Mouse (Mus musculus) activated CD4-positive, CD25-positive, alpha-beta regulatory T cell, adult 4 months (primary cell): ENCODE data around the gene Tmem183a. TPM values are rescaled to one million over a fixed set of nuclear protein-coding genes. Genes with fewer than 3 reads are reported as not detected.

Source experiments
- ATAC-seq: one replicate; pipeline ENCODE4 v1.8.0; 2017
- polyA plus RNA-seq, 2 experiments: library from polyadenylated mRNA; unstranded; fragments of 100-300 nt; shearing (Covaris generic); gene quantifications; one replicate each; pipeline ENCODE4 v1.2.1; 2017

Gene Tmem183a
- polyA plus RNA-seq, result 10 to 100 TPM; 23.6 to 33.3 TPM

DNA sequence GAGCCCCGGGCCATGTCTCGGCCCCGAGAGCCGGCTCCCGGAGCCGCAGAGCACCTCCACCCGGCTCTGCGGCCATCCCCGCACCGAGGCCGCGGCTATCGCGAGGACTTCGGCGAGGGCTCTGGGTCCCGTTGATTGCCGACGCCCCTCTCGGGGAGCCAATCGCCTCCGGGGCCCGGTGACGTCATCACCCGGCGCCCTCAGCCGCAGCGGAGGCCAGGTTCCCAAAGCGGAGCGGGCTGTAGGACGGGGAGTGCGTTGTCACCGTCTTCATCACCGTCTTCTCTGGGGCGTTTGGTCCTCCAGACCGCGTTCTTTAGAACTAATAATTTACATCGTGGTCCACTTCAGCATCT is at the start of gene Tmem183a:
TSS of gene Tmem183a (minus strand) at position 123 of the 356 bp plus-strand sequence.
- ATAC-seq, result peak; percentile 96

DNA sequence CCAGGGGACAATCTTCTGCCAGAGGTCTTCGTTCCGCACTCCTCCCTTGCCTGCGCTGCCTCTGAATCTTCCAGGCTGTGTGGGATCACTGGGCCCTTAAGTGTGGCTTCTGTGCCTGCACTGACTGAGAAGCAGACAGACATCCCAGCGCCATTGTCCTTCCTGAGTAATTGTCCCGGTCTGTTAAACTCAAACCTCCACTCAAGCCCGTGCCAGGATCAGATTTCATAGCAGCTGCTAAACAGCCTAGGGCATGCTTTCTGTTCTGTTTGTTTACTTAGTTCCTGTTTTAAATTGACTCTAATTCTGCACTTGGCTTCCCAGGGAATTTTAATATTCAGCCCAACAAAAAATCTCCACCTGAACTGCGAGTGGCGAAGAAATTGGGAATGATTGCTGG is 46.3 kb upstream of the Tmem183a start:
- ATAC-seq, result no peak

DNA sequence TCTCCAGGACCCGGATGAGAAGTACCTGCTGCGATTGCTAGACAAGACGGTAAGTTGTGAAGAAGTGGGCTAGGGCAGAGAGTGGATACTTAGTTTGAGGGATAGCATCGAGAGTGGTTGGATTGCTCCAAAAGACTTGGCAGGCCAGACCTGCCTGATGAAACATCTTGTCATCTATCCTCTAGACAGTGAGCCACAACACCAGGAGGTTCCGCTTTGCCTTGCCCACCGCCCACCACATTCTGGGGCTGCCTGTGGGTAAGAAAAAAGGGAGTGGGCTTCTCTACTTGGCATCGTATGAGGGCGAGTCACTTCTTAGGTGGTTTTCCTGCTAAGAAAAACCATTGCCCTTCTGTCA is 44.6 kb upstream of the Tmem183a start:
- ATAC-seq, result no peak

DNA sequence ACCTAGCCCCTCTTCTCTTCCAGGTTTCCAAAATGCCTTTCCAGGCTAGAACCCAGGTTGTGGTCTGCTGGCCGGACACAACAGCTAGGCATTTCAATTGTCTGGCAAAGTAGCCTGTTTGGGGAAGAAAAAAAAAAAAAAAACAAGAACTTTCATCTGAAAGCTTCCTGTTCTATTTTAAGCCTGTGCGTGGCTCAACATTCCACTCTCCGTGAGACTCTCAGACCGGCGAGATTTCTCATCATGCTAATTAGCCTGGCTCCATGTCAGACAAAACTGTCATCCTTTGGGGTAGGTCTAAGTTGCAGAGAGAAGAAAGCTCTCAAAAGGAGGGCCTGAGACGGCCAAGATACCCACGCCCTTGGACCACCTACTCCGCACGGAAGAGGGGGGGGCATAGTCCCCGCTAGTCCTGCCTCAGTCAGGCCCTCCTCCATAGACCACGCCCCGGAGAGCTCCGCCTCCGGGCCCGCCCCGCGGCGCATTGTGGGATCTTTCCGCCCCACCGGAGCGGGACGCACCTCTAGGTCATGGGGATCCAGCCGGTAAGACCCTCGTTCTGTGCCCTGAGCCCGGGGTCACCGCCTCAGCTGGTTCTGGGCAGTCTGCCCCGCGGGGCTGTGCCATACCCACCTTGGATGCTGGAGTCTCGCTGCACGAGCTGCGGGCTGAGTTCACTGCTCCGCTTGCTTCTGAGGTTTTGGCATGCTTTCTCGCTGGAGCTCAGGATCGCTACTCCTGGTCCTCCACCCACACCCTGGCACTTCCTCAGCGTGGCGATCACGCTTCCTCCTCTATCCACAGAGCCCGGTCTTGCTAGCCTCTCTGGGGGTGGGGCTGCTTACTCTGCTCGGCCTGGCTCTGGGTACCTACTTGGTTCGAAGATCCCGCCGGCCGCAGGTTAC is 44.0 kb upstream of the Tmem183a start, which contains the start of gene Cyb5r1:
TSS of gene Cyb5r1 (plus strand) at position 51 of the 905 bp plus-strand sequence.
- peak; percentile 94 for ATAC-seq

DNA sequence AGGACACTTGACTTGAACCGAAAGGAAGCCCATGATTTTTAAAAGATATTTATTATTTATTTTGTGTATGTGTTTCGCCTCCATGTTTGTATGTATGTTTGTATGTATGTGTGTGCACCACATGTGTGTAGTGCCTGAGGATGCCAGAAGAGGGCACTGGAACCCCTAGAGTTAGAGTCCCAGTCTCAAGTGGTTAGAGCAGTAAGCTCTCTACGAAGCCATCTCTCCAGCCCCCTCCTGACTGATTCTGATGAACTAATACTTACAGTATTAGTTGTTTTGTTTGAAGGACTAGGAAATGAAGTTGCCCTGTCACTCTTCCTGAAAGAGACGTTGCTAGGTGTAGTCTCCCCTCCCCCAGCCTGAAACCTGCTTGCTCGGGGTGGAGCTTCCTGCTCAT is 38.0 kb upstream of the Tmem183a start:
- no peak for ATAC-seq

DNA sequence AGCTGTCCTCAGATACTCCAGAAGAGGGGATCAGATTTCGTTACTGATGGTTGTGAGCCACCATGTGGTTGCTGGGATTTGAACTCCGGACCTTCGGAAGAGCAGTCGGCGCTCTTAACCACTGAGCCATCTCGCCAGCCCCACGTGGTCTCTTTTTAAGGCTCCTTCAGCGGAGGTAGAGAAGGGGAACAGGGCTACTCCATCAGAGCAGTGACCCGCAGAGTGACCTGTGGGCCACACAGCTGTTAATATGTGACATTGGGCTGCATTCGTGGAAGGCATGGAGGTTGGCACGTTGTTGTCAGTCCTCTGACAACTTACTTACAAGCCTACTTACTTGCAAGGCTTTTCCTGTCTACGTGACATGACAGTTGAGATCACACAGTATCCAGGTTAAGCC is 36.4 kb upstream of the Tmem183a start:
- ATAC-seq, result no peak

DNA sequence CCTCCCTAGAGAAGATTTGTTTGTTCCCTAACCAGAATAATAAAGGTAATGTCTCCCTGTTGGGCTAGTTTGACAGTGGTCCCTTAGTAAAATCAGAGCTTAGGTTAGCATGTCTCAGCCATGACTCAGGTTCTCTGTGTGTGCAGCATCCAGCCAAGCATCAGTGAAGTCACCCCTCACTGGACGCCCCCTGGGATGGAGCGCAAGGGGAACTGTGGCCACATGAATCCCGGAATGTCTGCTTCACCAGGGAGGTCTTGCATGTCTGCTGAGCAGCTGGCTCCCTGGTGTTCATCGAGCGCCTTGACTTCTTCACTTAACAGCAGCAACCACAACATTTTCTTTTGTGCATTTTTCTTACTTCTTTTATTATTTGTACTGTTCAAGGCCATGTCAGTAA is 32.0 kb upstream of the Tmem183a start:
- no peak for ATAC-seq

DNA sequence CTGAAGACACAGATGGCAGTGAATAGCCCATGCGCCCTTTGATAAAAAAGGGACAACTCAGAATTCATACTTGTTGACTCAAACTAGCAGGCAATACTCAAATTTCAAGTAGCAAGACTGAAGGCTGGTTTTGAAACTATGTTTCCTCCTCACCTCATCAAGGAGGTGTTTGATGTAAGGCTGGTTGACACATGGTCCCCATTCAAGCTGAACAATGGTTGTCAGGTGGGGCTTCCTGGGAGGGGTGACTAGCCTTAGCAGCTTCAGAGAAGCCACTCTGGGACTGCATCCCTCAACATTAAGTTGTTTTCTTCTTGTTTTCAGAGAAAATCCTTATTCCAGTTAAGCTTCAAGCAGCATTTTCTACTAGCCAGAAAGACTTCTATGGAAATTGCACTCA is 23.9 kb upstream of the Tmem183a start, which contains the start of gene 4933406M09Rik:
TSS of gene 4933406M09Rik (plus strand) at position 275 of the 400 bp plus-strand sequence.
- no peak for ATAC-seq

DNA sequence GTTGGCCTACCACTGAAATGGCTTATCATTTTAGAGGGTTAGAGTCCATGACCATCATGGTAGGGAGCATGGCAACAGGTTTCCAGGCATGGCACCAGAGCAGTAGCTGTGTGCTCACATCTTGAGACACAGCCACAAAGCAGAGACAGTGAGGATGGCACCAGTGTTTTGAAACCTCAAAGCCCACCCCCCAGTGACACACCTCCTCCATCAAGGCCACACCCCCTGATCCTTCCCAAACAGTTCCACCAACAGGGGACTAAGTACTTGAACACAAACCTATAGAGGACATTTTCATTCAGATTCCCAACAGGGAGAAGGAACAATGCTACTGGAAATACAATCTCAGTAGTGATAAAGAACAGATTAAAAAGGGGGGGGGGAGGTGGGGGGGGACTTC is 23.4 kb upstream of the Tmem183a start:
- ATAC-seq, result no peak

DNA sequence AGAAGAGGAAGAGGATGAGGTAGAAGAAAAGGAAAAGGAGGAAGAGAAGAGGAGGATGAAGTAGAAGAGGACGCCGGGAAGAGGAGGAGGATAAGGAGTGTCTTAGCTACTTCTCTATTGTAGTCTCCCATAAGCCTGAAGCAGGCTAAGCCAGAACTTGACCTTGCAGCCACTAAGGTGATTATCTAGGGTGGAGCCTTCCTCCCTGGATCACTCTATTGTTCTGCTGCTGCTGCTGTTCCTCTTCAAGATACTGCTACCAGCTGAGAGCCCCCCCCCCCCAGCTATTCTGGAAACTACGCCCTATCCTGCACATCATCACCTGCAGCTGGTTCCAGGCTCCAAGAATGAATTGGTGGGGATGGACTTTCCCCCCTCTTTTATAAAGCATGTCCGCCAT is 22.8 kb upstream of the Tmem183a start:
- ATAC-seq, result no peak

DNA sequence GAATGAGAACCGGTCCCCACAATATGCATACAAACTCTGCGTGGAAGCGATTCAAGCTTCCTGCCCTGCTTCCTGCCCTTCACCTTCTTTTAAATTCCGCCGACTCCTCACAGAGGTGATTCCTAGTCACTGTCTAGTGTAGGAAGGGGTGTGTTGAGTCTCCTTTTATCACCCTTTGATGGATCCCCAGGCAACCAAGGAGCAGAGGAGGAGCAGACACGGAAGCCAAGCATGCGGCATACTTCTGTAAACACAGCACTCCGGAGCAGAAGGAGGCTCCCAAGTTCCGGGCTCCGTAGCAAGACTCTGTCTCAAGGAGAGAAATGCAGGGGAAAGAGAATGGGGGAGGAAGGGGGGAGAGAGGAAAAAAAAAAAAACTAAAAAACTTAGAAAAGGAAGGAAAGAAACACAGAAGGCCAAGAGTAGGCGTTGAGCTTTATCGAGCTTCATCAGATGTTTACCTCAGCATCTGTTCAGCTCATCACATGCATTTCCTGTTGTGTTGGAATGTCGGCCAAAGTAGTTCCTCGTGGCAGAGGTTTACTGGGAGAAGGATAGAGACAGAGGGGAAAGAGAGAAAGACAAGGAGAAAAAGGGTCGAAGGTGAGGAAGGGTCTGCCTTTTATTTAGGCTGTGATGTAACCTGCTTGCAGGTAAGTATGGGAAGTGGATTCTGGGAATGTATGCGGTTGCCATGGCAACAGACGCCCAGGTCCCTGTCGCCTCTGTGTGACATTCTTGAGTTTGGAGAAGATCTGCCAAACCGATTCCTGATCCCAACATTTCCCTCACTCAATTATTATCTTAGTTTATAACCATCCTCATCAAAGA is 20.2 kb upstream of the Tmem183a start:
- ATAC-seq, result no peak

DNA sequence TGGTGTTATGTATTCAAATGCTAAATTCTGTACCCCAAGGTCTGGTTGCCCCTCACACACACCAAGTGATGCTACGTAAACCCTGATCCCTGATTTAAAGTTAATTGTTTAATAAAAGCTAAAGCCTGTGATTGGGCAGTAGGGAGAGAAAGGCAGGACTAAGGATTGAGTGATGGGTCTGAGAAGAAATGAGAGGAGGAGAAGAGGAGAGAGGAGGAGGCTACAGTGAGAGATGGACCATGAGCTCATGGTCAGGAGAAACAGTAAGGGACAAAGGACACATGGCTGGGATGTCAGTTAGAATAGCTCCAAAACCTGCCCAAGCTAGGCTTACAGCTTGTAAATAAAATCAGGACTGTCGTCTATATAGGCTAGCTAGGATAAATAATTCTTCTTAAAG is 19.3 kb upstream of the Tmem183a start:
- no peak for ATAC-seq

DNA sequence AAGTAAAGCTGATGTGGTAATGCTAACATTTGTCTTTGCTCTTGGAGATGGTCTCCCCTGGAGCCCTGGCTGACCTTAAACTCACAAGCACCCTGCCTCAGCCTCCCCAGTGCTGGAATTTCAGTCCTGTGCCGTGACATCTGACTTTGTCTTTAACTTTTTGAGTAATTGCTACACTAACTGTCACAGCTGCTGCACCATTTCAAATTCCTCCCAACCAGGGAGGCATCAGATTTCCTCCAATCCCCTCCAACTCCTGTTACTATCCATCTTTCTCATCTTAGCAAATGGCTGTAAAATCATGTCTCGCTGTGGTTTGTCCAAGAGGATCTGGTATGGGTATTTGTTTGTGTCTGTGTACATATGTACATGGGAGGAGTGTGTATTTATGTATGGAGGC is 12.3 kb upstream of the Tmem183a start:
- no peak for ATAC-seq

DNA sequence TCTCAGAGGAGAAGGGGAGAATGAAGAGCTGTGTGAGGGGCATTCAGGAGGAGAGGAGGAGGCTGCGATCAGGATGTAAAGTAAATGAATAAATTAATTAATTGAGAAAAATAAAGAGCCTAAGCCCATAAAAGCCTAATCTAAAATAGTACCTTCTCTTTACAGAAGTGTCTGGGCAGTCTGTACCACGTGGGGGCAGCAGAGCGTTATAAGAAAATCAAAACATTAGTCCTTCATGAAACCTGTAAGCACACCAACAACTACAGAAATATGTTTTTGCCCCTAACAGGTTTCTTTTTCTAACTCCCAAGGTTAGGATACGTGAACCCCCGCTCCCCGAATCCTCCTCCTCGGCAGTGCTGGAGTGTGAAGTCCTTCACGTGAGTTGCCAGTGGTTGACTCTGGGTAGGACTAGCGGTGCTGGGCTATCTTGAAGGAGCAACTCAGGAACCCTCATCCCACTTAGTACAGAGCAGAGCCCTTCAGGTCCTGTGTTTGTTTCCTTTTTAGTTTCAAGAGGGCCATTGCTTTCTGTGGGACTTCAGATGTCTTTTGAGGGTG is 7.1 kb upstream of the Tmem183a start:
- ATAC-seq, result no peak

DNA sequence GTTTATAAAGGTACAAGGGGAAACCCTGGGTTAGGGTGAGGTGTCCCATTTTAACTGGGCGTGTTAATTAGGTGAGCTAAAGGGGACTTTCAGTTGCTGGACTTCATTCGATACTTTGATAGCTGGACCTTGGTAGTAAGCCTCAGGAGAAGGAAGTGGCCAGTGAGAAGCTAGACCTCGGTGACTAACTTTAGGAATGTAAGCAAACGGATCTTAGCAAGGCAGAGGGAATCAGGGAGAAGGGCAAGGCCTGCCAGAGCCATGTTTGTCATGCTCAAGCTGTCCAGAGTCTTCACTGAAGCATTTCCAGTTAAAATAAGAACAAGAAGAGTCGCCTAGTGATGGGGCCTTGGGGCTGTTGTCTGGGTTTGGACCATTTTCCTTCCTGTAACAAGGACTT is 3.7 kb upstream of the Tmem183a start:
- ATAC-seq, result no peak

DNA sequence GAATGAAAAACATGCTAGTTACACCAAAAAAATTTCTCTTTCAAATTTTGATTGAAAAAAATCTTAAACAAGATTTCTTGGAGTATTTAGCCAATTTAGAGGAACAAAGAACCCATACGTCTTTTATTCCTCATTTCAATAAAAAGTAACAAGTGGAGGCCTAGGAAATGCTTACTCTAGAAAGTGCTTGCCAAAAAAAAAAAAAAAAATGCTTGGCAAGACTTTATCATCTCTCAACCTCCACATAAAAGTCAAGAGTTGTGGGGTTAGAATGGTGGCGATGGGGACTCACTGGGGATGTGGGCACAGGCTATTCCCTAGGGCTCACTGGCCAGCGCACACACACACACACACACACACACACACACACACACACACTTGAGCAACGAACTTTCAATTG is 1.4 kb upstream of the Tmem183a start:
- no peak for ATAC-seq

DNA sequence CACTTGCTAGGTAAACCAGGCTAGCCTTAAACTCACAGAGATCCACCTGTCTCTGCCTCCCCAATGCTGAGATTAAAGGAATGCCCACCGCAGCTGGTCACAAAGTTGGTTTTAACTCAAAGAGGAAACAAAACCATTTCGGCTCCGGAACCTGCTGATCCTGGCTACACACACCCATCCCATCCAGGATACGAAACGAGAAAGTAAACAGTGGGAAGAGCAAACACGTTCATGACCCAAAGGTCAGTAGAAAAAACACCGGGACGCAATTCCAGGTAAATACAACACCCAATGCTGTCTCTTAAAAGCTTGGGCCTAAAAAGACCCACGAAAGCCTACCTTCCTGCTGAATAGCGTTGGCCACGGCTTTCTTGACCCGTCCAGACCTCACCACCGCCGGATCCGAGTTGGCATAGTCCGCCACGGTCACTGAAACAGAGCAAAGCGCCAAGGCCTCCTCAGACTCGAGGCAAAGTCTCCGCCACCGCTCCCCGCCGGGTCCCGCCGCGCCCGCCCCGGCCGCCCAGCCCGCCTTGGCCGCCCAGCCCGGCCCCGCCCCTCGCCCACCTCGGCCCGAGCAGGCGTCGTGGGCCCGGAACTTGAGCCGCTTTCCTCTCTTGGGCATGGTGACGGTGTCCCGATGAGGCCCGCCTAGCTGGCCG is 453 bp downstream of the Tmem183a start:
- peak; percentile 36 for ATAC-seq

DNA sequence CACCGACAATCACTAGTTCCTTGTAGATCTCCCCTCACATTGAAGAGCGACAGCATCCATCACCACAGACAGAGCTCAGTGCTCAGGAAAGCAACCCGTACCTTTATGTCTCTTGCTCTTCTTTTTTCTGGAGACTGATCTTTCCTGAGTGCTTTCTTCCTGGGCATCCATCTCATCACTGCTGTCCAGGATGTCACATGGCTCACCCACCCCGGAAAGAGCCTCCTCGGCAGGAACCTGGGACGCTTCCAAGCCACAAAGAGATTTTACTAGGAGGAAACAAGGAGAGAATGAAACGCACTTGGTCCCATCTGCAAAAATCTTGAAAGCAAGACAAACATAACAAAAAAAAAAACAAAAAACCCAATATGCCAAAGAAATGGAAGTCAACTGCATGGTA is 1.1 kb downstream of the Tmem183a start:
- ATAC-seq, result no peak

DNA sequence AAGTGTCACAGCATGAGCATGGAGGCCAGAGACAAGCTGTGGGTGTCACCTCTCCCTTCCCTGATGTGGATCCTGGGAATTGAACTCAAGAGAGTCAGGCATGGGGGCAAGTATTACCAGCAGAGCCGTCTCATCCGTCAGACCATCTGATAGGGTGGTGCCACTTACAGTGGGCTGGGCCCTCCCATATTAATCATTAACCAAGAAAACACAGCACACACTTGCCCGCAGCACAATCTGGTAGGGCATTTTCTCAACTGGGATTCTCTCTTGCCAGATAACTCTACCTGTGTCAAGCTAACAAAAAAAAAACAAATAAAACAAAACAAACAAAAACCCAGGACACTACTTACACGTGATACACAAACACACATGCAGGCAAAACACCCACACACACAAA is 4.3 kb downstream of the Tmem183a start:
- no peak for ATAC-seq

DNA sequence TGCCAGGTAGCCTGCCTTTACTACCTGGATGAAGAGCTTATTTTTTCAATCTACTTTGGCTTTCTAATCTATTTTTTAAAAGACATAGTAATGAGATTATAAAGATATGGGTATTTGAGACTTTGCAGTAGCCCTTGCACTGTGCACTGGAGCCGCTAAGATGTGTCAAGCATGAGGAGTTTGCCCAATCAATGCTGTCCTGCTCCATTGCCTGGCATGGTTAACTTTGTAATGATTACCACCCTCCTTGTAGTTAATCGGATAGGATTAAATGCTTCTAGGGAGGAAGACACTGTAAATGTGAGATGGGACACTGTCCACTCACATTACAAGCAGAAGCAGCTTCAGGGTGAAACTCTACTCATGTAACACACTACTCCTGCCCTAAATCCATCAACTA is 8.5 kb downstream of the Tmem183a start:
- ATAC-seq, result no peak

DNA sequence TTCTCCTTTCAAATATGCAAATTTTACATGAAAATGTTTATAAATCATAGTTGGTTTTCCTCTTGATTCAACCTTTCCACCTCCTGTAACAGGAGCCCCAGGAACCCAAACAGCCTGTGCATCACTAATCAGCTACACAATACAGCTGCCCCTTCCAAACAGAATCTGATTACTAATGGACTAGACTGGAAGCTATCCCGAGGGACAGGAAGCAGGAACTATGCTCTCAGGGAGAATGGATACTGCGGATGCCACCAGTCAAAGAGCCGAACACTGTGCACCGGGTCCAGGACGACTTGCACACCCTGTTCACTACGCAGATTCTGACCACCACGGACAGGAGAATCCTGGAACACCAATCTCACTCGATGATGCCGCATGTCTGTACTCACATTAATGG is 14.0 kb downstream of the Tmem183a start:
- ATAC-seq, result no peak

DNA sequence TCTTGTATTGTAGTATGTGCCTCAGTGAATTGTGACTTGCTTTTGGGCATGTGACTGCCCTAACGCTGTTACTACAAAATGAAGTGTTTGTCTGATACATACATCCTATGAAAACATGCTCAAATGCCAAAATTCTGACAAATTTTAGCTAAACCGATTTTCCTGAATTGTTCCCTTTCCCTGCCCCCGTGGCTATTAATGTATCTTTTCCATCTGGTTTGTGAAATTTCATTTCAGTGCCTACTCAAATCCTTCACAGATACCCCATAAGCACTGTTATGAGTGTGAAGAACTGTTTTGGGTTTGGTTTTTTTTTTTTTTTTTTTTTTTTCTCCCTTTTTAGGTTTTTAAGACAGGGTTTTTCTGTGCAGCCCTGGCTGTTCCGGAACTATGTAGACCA is 16.7 kb downstream of the Tmem183a start:
- ATAC-seq, result no peak
